Mouse (Mus musculus): ENCODE measurements around the gene Erbb3.
"Not testable (repeated sequence)": the region's sequence is repeated elsewhere in the genome, so short reads cannot be mapped to it uniquely, and the experiment has no call there.

DNA sequence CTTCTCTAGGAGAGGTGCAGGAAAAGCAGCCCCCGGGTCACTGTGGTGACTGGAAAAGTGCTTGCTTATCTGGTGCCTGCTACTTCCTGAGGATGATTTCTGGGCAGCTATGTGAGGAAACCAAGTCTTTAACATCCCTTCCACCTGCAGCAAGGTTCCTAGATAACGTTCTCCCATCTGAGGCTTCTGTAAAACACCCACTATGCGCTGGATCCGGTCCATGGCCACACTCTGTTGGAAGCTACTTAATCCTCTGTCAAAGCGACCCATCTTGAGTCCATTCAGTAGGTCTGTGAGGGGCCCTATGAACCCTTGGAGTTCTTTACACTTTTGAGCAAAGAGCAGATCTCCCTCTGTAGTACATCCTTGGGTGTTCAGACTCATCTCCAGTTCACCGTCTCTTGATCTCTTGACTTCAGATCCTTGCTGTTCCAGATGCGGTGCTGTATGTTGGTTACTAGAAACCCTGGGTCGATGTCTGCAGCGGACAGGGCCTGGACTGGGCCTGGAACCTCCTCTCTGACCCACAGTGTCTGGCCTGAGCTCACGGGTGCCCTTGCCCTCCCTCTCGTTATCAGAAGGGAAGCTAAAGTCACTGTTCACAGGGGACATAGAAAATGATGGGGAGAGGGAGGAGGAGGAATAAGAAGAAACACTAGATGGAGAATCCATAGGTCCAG lies 39.2 kb downstream of the Erbb3 start:
- not testable (repeated sequence) for TF ChIP-seq EP300, CTCF (IDR thresholded peaks at IDR 0.05)

Measured in lung, postnatal 0 days (tissue).